Mouse (Mus musculus): Measurements from ENCODE around the gene Naa38. TPM values are rescaled to one million over a fixed set of nuclear protein-coding genes. Genes with fewer than 3 reads are reported as not detected.
A peak's percentile ranks its signal among the peaks of the same experiment; 100 is the strongest.

Naa38 gene
- total RNA-seq, 2 experiments from 2014 or later = 94.1 to 95.0 TPM

- intact Hi-C loops (cut with DNase I) = loop anchor here (2.0 to 10.0 kb wide), 2 partner anchors 14 to 316 kb away; partner anchors contain the start of gene Per1
- peak; percentile 97 to 98 for DNase-seq
Measured at GRCm38 (mm10) chr11:69411073-69411535, 15.8 kb downstream of the Naa38 start.

- peak; percentile 87 to 88 for DNase-seq
- intact Hi-C loops (cut with DNase I) = loop anchor here (2.0 to 10.0 kb wide), 2 partner anchors 15 to 317 kb away; partner anchors contain the start of gene Per1
Measured at GRCm38 (mm10) chr11:69411538-69412203, 16.4 kb downstream of the Naa38 start.

GRCm38 (mm10) chr11:69412548-69412947 lies 17.3 kb downstream of the Naa38 start:
- DNase-seq = no peak
- intact Hi-C loops (cut with DNase I) = loop anchor here (10.0 kb wide), 1 partner anchor 318 kb away; the partner anchor contains the start of gene Per1

GRCm38 (mm10) chr11:69413221-69414181 lies 18.2 kb downstream of the Naa38 start, which contains the start of gene Kdm6b:
Gene Kdm6b (minus strand): TSS chr11:69413675.
- no peak for DNase-seq
- intact Hi-C loops (cut with DNase I) = loop anchor here (10.0 kb wide), 1 partner anchor 319 kb away; the partner anchor contains the start of gene Per1

GRCm38 (mm10) chr11:69414421-69415326 lies 19.4 kb downstream of the Naa38 start:
- intact Hi-C loops (cut with DNase I) = loop anchor here (10.0 kb wide), 1 partner anchor 320 kb away; the partner anchor contains the start of gene Per1
- no peak for DNase-seq

GRCm38 (mm10) chr11:69415327-69415667 lies 20.0 kb downstream of the Naa38 start:
- DNase-seq = peak; percentile 81 to 83
- intact Hi-C loops (cut with DNase I) = loop anchor here (10.0 kb wide), 1 partner anchor 320 kb away; the partner anchor contains the start of gene Per1

- intact Hi-C loops (cut with DNase I) = loop anchor here (10.0 kb wide), 1 partner anchor 321 kb away; the partner anchor contains the start of gene Per1
- peak; percentile 72 to 78 for DNase-seq
Measured at GRCm38 (mm10) chr11:69415668-69416451, 20.6 kb downstream of the Naa38 start.

- no peak for DNase-seq
- intact Hi-C loops (cut with DNase I) = loop anchor here (10.0 kb wide), 1 partner anchor 322 kb away; the partner anchor contains the start of gene Per1
Measured at GRCm38 (mm10) chr11:69416509-69416908, 21.2 kb downstream of the Naa38 start.

GRCm38 (mm10) chr11:69416921-69417448 lies 21.7 kb downstream of the Naa38 start:
- intact Hi-C loops (cut with DNase I) = loop anchor here (10.0 kb wide), 1 partner anchor 322 kb away; the partner anchor contains the start of gene Per1
- no peak for DNase-seq

GRCm38 (mm10) chr11:69417449-69418384 lies 22.4 kb downstream of the Naa38 start:
- intact Hi-C loops (cut with DNase I) = loop anchor here (1.0 to 10.0 kb wide), 2 partner anchors 7 to 323 kb away; partner anchors contain the start of gene Per1

GRCm38 (mm10) chr11:69418481-69419442 lies 23.5 kb downstream of the Naa38 start:
- peak; percentile 95 for DNase-seq
- intact Hi-C loops (cut with DNase I) = loop anchor here (1.0 to 10.0 kb wide), 3 partner anchors 8 to 324 kb away; partner anchors contain the start of gene Per1

More at GRCm38 (mm10) chr11:69417449-69418384, 22.4 kb downstream of the Naa38 start:
- DNase-seq = peak; percentile 97 to 98

GRCm38 (mm10) chr11:69419443-69419812 lies 24.1 kb downstream of the Naa38 start:
- peak; percentile 60 to 69 for DNase-seq
- intact Hi-C loops (cut with DNase I) = loop anchor here (1.0 to 10.0 kb wide), 2 partner anchors 18 to 325 kb away; partner anchors contain the start of gene Per1

- peak; percentile 66 to 71 for DNase-seq
- intact Hi-C loops (cut with DNase I) = loop anchor here (1.0 to 10.0 kb wide), 2 partner anchors 19 to 325 kb away; partner anchors contain the start of gene Per1
Measured at GRCm38 (mm10) chr11:69419813-69420553, 24.7 kb downstream of the Naa38 start.

GRCm38 (mm10) chr11:69420554-69421000 lies 25.3 kb downstream of the Naa38 start:
- intact Hi-C loops (cut with DNase I) = no loop called here
- no peak for DNase-seq
